Mouse (Mus musculus) heart, embryonic 15.5 days (tissue): ENCODE data around the gene Cdiptos. TPM values are rescaled to one million over a fixed set of nuclear protein-coding genes. Genes with fewer than 3 reads are reported as not detected.

Experiments
- ATAC-seq: fragments of 200-750 bp; cut with Nextera tagmentation; replicated peaks from 2 replicates; pipeline ENCODE4 v1.8.0; 2017; ENCODE audit warnings: low read depth, moderate TSS enrichment; ENCODE audit not compliant: insufficient number of reproducible peaks, insufficient read depth, low FRiP score
- H3K27ac ChIP-seq: fragments of 300-500 bp; sonication (generic); 2 replicates; pipeline ENCODE4 v1.5.1; 2015; ENCODE audit warnings: mild to moderate bottlenecking, inconsistent platforms
- H3K27me3 ChIP-seq: fragments of 300-500 bp; sonication (generic); 2 replicates; pipeline ENCODE4 v1.6.1; 2015; ENCODE audit warnings: inconsistent platforms
- H3K36me3 ChIP-seq: fragments of 300-500 bp; sonication (generic); 2 replicates; pipeline ENCODE4 v1.6.1; 2015; ENCODE audit warnings: mild to moderate bottlenecking, inconsistent platforms
- H3K4me1 ChIP-seq: fragments of 300-500 bp; sonication (generic); replicated peaks from 2 replicates; pipeline ENCODE4 v1.6.1; 2015; ENCODE audit warnings: inconsistent platforms
- H3K4me2 ChIP-seq: fragments of 300-500 bp; sonication (generic); 2 replicates; pipeline ENCODE4 v1.6.1; 2015; ENCODE audit warnings: inconsistent platforms, mild to moderate bottlenecking, moderate library complexity
- H3K4me3 ChIP-seq: fragments of 300-500 bp; sonication (generic); 2 replicates; pipeline ENCODE4 v1.5.1; 2015; ENCODE audit warnings: mild to moderate bottlenecking, inconsistent platforms
- H3K9ac ChIP-seq: fragments of 300-500 bp; sonication (generic); 2 replicates; pipeline ENCODE4 v1.6.1; 2015; ENCODE audit warnings: mild to moderate bottlenecking, inconsistent platforms
- H3K9me3 ChIP-seq: fragments of 300-500 bp; sonication (generic); replicated peaks from 2 replicates; pipeline ENCODE4 v1.6.1; 2016; ENCODE audit warnings: inconsistent platforms
- WGBS: fragments of 180-500 bp; shearing (Covaris S2); methylation state at CpG from one replicate; pipeline ENCODE4 v1.1.7; 2015; ENCODE audit warnings: mixed read lengths; 5-methylcytosine and 5-hydroxymethylcytosine counted together
- polyA plus RNA-seq: library from polyadenylated mRNA; unstranded; fragments of >200 nt; fragmentation: Nextera tagmentation; extraction: Ambion mirVana; gene quantifications from 2 replicates; pipeline ENCODE4 v1.2.1, GENCODE M21; 2015

Gene Cdiptos
- polyA plus RNA-seq, 1 experiment from 2014 or later = 1.6 TPM

GRCm38 (mm10) chr7:126948626-126949025 is 27.3 kb downstream of the Cdiptos start:
- no peak overlapping the region for H3K4me3 ChIP-seq
- ATAC-seq = no peak
- H3K9me3 ChIP-seq = no peaks in the 10 kb centered on the region
- H3K9ac ChIP-seq = no peak overlapping the region
- H3K27ac ChIP-seq = no peak overlapping the region
- H3K4me2 ChIP-seq = no peak overlapping the region
- peaks cover 7% of the 10 kb centered on the region; the same call in 1 of the 2 replicates for H3K36me3 ChIP-seq
- peaks cover 30% of the 10 kb centered on the region for H3K27me3 ChIP-seq
- 66% methylated on average over 10 of the region's 10 CpGs for WGBS
- H3K4me1 ChIP-seq = peaks cover 11% of the 10 kb centered on the region

GRCm38 (mm10) chr7:126946530-126946929 is 29.4 kb downstream of the Cdiptos start:
- no peak overlapping the region for H3K9ac ChIP-seq
- H3K36me3 ChIP-seq = peaks cover 12% of the 10 kb centered on the region; the same call in 1 of the 2 replicates
- H3K27me3 ChIP-seq = peaks cover 17% of the 10 kb centered on the region
- 41% methylated on average over 3 of the region's 3 CpGs for WGBS
- no peak overlapping the region for H3K4me2 ChIP-seq
- H3K9me3 ChIP-seq = no peaks in the 10 kb centered on the region
- H3K4me1 ChIP-seq = peaks cover 11% of the 10 kb centered on the region
- H3K27ac ChIP-seq = no peak overlapping the region
- no peak overlapping the region for H3K4me3 ChIP-seq
- ATAC-seq = no peak

GRCm38 (mm10) chr7:126941801-126942200 is 34.1 kb downstream of the Cdiptos start:
- no peak overlapping the region for H3K9ac ChIP-seq
- WGBS = 70% methylated on average over 5 of the region's 5 CpGs
- ATAC-seq = no peak

GRCm38 (mm10) chr7:126941171-126941570 is 34.7 kb downstream of the Cdiptos start:
- peaks cover 19% of the 10 kb centered on the region for H3K36me3 ChIP-seq
- 41% methylated on average over 6 of the region's 6 CpGs for WGBS
- H3K27ac ChIP-seq = no peak overlapping the region
- ATAC-seq = no peak
- H3K9ac ChIP-seq = no peak overlapping the region
- no peaks in the 10 kb centered on the region for H3K27me3 ChIP-seq
- no peaks in the 10 kb centered on the region for H3K9me3 ChIP-seq
- no peak overlapping the region for H3K4me3 ChIP-seq
- no peak overlapping the region for H3K4me2 ChIP-seq
- H3K4me1 ChIP-seq = no peaks in the 10 kb centered on the region

More at GRCm38 (mm10) chr7:126941801-126942200, 34.1 kb downstream of the Cdiptos start:
- Histone ChIP-seq H3K4me1 (no peaks in the 10 kb centered on the region), H3K27me3 (no peaks in the 10 kb centered on the region), H3K4me3 (no peak overlapping the region), H3K36me3 (peaks cover 19% of the 10 kb centered on the region), H3K4me2 (no peak overlapping the region), H3K9me3 (no peaks in the 10 kb centered on the region), H3K27ac (no peak overlapping the region)

GRCm38 (mm10) chr7:126932652-126933051 is 43.2 kb downstream of the Cdiptos start:
- Histone ChIP-seq H3K36me3 (peaks cover 16% of the 10 kb centered on the region), H3K27me3 (no peaks in the 10 kb centered on the region), H3K9me3 (no peaks in the 10 kb centered on the region), H3K4me1 (peaks cover 10% of the 10 kb centered on the region), H3K9ac (no peak overlapping the region), H3K4me2 (no peak overlapping the region), H3K27ac (no peak overlapping the region), H3K4me3 (no peak overlapping the region)
- no peak for ATAC-seq
- 74% methylated on average over 2 of the region's 2 CpGs for WGBS

GRCm38 (mm10) chr7:126929046-126929445 is 46.9 kb downstream of the Cdiptos start:
- H3K36me3 ChIP-seq = peaks cover 9% of the 10 kb centered on the region
- H3K9me3 ChIP-seq = no peaks in the 10 kb centered on the region
- peak overlapping the region; percentile 93 for H3K4me3 ChIP-seq
- 0% methylated on average over 27 of the region's 27 CpGs for WGBS
- peak overlapping the region; percentile 94 for H3K9ac ChIP-seq
- no peaks in the 10 kb centered on the region for H3K27me3 ChIP-seq
- peak; percentile 45 for ATAC-seq
- H3K4me1 ChIP-seq = peaks cover 10% of the 10 kb centered on the region
- H3K4me2 ChIP-seq = peak overlapping the region; percentile 97
- H3K27ac ChIP-seq = peak overlapping the region; percentile 77

- H3K4me2 ChIP-seq = peak within 1 kb of the TSS; percentile 97
- ATAC-seq = peak; percentile 96
- peak within 1 kb of the TSS; percentile 77 for H3K27ac ChIP-seq
- no peaks in the 10 kb centered on the region for H3K9me3 ChIP-seq
- H3K4me1 ChIP-seq = peaks cover 10% of the 10 kb centered on the region
- peak within 1 kb of the TSS; percentile 93 for H3K4me3 ChIP-seq
- WGBS = 2% methylated on average over 56 of the region's 56 CpGs
- H3K27me3 ChIP-seq = no peaks in the 10 kb centered on the region
- H3K36me3 ChIP-seq = peaks cover 6% of the 10 kb centered on the region
- H3K9ac ChIP-seq = peak within 1 kb of the TSS; percentile 94
Measured at GRCm38 (mm10) chr7:126928384-126929037, 47.4 kb downstream of the Cdiptos start, which contains the start of gene Kctd13. Kctd13 (plus strand) TSS chr7:126928879.

GRCm38 (mm10) chr7:126926299-126926698 is 49.6 kb downstream of the Cdiptos start:
- H3K36me3 ChIP-seq = 0 out of 2 replicates have a peak, but pooled peaks cover 2% of the 10 kb centered on the region
- H3K9ac ChIP-seq = no peak overlapping the region
- H3K27me3 ChIP-seq = no peaks in the 10 kb centered on the region
- 29% methylated on average over 3 of the region's 3 CpGs for WGBS
- H3K4me3 ChIP-seq = no peak overlapping the region
- H3K9me3 ChIP-seq = no peaks in the 10 kb centered on the region
- H3K4me1 ChIP-seq = peaks cover 14% of the 10 kb centered on the region
- no peak overlapping the region for H3K27ac ChIP-seq
- no peak for ATAC-seq
- H3K4me2 ChIP-seq = no peak overlapping the region

- 58% methylated on average over 5 of the region's 5 CpGs for WGBS
- Histone ChIP-seq H3K4me2 (no peak overlapping the region), H3K27ac (peak overlapping the region; percentile 47), H3K9ac (no peak overlapping the region), H3K4me1 (0 out of 2 replicates have a peak, but pooled peaks cover 6% of the 10 kb centered on the region), H3K27me3 (no peaks in the 10 kb centered on the region), H3K9me3 (no peaks in the 10 kb centered on the region), H3K4me3 (no peak overlapping the region), H3K36me3 (no peaks in the 10 kb centered on the region)
- peak; percentile 28; the same call in 1 of the 2 replicates for ATAC-seq
Measured at GRCm38 (mm10) chr7:126923999-126924398, 51.9 kb downstream of the Cdiptos start.

- 0 out of 2 replicates have a peak, but pooled peaks cover 4% of the 10 kb centered on the region for H3K4me1 ChIP-seq
- 0 out of 2 replicates have a peak, but pooled peaks have one; percentile 35 for ATAC-seq
- H3K27me3 ChIP-seq = no peaks in the 10 kb centered on the region
- no peak within 1 kb of the TSS for H3K9ac ChIP-seq
- H3K4me3 ChIP-seq = no peak within 1 kb of the TSS
- H3K9me3 ChIP-seq = no peaks in the 10 kb centered on the region
- WGBS = 57% methylated on average over 5 of the region's 5 CpGs
- H3K36me3 ChIP-seq = no peaks in the 10 kb centered on the region
- no peak within 1 kb of the TSS for H3K4me2 ChIP-seq
- H3K27ac ChIP-seq = peak within 1 kb of the TSS; percentile 47
Measured at GRCm38 (mm10) chr7:126922624-126923060, 53.3 kb downstream of the Cdiptos start, which contains the start of gene Tmem219. Tmem219 (minus strand) TSS chr7:126922917.
